Mouse (Mus musculus): ENCODE results near the gene Gm19426. TPM values are rescaled to one million over a fixed set of nuclear protein-coding genes. Genes with fewer than 3 reads are reported as not detected.

Gm19426 gene
- polyA plus RNA-seq, 1 experiment, result 0.37 TPM

Other genes starting within 250 kb of the Gm19426 start
- gene Ctnnd1, start 92.9 kb downstream of the Gm19426 start, polyA plus RNA-seq (2012; rRNA removed), result 71.8 and 112 TPM in 2 replicates
- not detected in 2 replicates for gene Btbd18, start 84.6 kb downstream of the Gm19426 start, polyA plus RNA-seq (2012; rRNA removed)
- gene Selenoh, start 72.9 kb downstream of the Gm19426 start, polyA plus RNA-seq (2012; rRNA removed), result 47.3 and 56.9 TPM in 2 replicates
- not detected in 2 replicates for gene Gm28635, start 65.6 kb downstream of the Gm19426 start, polyA plus RNA-seq (2012; rRNA removed)
- gene Med19, start 65.3 kb downstream of the Gm19426 start, polyA plus RNA-seq (2012; rRNA removed), result 8.4 and 9.8 TPM in 2 replicates
- 66.2 and 77.2 TPM in 2 replicates for gene Tmx2, start 64.5 kb downstream of the Gm19426 start, polyA plus RNA-seq (2012; rRNA removed)
- gene Zdhhc5, start 28.5 kb downstream of the Gm19426 start, polyA plus RNA-seq (2012; rRNA removed), result 35.1 and 53.5 TPM in 2 replicates
- gene Clp1, start 16.3 kb downstream of the Gm19426 start, polyA plus RNA-seq (2012; rRNA removed), result 15.5 and 17.5 TPM in 2 replicates
- 0.82 and 1.5 TPM in 2 replicates for gene Ypel4, start 9.6 kb downstream of the Gm19426 start, polyA plus RNA-seq (2012; rRNA removed)
- 146 and 183 TPM in 2 replicates for gene Serping1, start 31.8 kb upstream of the Gm19426 start, polyA plus RNA-seq (2012; rRNA removed)
- gene Ube2l6, start 55.2 kb upstream of the Gm19426 start, polyA plus RNA-seq (2012; rRNA removed), result 59.1 and 85.6 TPM in 2 replicates
- gene Smtnl1, start 79.0 kb upstream of the Gm19426 start, polyA plus RNA-seq (2012; rRNA removed), result 0.14 TPM in 1 of 2 replicates, not detected in the other
- gene Timm10, start 83.3 kb upstream of the Gm19426 start, polyA plus RNA-seq (2012; rRNA removed), result 40.7 and 41.7 TPM in 2 replicates
- gene Slc43a1, start 95.2 kb upstream of the Gm19426 start, polyA plus RNA-seq (2012; rRNA removed), result 5.6 and 6.8 TPM in 2 replicates
- gene Rtn4rl2, start 143.1 kb upstream of the Gm19426 start, polyA plus RNA-seq (2012; rRNA removed), result 1.7 and 2.1 TPM in 2 replicates
- 21.8 and 48.3 TPM in 2 replicates for gene Slc43a3, start 192.9 kb upstream of the Gm19426 start, polyA plus RNA-seq (2012; rRNA removed)
- gene Prg2, start 236.8 kb upstream of the Gm19426 start, polyA plus RNA-seq (2012; rRNA removed), result 0.81 and 1.3 TPM in 2 replicates
- not detected in 2 replicates for gene Prg3, start 244.6 kb upstream of the Gm19426 start, polyA plus RNA-seq (2012; rRNA removed)